Mouse (Mus musculus) lung, adult 2 months (tissue): Measurements from ENCODE around the gene Lrrc20.

Source experiments
- CTCF ChIP-seq: fragments of 200-500 bp; IDR thresholded peaks from 2 replicates; pipeline ENCODE4 v1.5.1; 2011; ENCODE audit warnings: mild to moderate bottlenecking, low read length, control low read depth; ENCODE audit not compliant: insufficient read depth
- POLR2A ChIP-seq: fragments of 200-500 bp; IDR thresholded peaks from 2 replicates; pipeline ENCODE4 v1.6.1; 2011; ENCODE audit warnings: low read depth, mild to moderate bottlenecking, control low read depth, low read length, borderline replicate concordance; ENCODE audit errors: extremely low read depth

GRCm38 (mm10) chr10:61544863-61545240 is 69.3 kb downstream of the Lrrc20 start:
- TF ChIP-seq CTCF = no peak
- TF ChIP-seq POLR2A = no peak
